Mouse (Mus musculus) urinary bladder, postnatal 36 days (tissue): ENCODE results near the gene Nle1.
A peak's percentile ranks its signal among the peaks of the same experiment; 100 is the strongest.

Source experiments
- DNase-seq, 2 experiments: peaks; one replicate each; pipeline ENCODE4 v3.0.0; 2022; ENCODE audit warnings: low spot score in 2 of 2, mixed read lengths in 1 of 2

The Nle1 gene

DNA sequence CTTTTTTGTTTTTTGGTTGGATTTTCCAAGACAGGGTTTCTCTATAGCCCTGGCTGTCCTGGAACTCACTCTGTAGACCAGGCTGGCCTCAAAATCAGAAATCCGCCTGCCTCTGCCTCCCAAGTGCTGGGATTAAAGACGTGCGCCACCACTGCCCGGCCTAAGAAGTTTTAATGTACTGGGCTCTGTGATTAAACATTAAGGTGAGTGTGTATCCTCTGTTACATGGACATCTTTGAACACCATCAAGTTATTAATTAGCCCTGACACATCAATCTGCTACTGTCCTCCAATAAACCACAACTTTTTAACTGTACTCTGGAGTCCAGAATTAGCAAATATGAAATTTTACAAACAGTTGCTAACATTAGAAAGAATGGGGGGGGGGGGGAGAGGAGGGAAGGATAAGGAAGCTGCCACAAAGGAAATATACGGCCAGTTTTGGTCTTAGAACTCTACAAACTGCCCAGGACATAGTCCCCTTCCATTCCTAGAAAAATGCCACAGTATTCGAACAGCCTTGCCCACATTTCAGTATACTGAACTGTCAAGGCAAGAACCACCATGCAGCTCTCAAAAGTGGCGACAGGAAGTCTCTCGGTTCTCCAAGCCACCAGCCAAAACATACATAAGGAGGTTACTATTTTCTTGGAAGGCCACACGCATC, 38.6 kb downstream of the Nle1 start:
- DNase-seq, result no peak

DNA sequence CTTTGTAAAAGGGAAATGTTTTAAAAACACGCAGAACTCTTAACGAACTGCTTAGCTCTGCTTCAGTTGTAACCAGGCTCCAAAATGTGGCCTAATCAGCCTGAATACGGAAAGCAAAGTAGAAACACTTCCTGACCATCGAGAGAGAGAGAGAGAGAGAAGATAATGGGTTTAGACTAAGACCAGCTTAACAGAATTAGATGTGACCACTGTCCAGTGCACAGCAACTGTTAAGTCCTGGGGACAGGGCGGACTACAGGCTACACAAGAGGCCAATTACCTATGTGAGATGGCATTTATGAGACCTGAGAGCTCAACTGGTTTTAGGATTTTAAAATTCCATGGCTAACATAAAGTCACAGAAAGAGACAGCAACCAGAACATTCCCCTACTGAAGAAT, 40.3 kb downstream of the Nle1 start:
- DNase-seq, result no peak

DNA sequence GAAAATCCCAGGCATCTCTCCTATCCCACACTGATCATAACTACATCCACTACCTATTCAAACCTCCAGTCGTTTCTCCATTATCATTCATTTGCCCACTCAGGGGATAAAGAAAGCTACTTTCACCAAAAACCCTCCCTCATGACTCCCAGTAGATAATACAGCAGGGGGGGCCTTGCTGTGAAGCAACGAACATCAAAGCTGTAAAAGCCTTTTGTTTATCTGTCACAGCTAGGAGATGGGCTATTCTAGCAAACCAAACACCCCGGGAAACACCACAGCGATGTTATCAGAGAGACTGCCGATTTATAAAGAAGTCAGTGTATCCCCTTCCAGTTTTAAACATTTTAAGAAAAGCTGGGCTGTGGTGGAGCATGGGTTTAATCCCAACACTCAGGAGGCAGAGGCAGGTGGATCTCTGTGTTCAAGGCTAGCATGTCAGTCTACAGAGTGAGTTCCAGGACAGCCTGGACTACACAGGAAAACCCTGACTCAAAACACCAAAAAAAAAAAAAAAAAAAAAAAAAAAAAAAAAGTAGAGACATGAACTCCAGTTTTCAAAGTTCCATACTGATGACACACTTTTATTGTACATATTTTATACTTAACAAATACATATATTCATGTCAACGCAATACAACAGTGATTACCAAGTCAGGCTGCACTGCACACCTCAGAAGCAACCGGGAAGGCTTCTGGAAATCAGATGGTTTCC, 41.2 kb downstream of the Nle1 start:
- no peak for DNase-seq

DNA sequence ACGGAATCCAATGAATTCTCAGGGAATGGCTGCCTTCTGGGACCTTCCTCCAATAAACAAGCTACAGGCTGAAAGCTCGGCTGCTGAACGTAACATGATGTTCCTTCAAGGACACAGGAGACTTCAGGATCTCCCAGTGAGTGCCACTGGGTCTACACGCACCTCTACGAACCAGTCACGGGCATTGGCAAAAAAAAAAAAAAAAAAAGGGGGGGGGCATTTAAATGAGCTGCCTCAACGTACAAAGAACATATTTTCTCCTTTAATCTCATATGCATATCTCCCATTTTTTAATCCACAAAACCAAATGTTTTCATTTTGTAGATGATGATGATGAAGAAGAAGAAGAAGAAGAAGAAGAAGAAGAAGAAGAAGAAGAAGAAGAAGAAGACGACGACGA, 42.3 kb downstream of the Nle1 start:
- DNase-seq, result no peak

DNA sequence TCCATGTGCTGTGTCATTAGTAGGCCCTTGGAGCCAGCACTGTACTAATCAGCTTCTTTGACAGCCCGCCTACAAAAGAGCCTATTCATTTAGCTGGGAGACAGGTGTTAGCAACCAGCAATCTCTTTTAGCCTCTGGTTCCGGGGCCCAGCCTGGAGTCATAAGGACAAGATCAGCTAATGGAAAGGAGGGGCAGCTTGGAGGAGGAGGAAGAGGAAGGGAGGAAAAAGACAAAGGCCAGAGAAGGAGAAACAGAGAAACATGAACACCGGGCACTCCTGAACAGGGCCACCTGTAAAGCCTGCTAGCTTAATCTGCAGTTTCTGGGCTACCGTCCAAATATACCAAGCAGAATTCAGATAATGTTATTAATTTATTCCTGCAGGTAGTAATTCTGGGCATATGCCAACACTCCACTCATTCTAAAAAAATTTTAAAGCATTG, 44.7 kb downstream of the Nle1 start:
- DNase-seq, result no peak

DNA sequence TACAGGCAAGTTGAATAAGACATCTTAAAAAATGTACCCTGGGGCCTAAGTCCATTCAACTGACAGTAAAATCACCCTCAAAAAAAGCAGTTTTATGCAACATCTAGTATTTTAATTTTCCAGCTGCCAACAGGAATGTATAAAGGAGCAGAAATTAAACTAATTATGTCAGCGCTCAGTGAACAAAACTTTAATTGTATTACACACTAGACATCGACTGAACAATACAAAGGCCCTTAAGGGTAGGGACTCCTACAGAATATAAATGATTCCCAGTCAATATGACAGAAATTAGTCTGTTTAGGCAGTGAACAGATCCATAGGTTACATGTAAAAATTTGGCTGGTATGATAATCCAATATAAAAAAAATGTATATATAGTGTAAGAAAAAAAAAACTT, 45.2 kb downstream of the Nle1 start:
- DNase-seq, result no peak

DNA sequence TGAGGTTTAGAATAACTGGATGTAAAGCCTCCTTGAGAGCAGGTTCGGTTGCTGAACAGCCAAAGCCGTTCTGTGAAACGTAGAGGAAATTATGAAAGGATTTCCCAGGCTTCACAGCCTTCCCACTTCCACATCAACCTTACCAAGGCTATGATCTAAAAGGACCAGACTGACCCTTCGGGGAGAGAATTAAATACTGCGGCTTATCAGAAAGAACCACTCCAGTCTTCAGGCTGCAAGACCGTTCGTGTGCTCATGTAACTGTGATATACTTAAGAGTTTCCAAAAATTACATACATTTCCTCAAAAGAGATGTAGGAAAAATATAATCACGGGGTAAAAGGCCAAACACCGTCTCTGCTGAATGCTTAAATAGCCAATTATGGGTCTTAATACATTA, 45.6 kb downstream of the Nle1 start:
- no peak for DNase-seq

DNA sequence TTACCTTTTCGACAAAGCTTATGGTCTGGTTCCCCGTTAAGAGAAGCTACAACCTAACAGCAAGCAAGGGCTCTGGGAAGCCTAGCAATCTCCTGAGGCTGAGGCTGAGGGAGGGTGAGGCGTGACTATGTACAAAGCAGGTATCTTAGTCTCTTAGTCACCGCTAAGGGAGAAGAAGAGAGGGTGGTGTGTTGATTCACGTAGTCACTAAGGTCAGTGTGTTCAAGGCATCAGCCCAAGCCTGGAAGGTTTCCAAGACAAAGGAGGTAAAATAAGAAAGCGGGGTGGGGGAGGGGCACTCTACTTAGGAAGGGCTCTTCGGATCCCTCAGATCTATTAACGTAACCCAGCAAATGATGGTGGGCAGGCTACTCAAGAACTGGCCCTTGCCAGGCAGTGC, 46.7 kb downstream of the Nle1 start:
- peak in 1 of 2 experiments; percentile 28 for DNase-seq

DNA sequence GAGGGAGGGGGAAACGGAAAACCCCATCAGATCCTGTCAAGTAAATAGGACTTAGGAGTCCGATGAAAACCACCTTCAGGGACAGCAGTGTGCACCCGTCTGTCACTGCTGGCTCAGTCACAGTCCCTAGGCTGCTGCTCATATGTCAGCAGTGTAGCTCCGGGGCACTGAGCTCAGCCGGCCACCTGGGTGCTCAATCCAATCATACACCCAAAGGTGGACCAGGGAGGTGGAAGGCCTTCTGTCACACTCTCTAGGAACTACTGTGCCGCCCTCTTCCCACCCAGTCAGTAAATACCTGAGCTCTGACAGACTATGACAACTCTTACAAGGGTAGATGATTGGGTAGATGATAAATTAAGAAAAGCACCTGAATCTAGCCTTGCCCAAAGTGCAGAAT, 47.5 kb downstream of the Nle1 start:
- no peak for DNase-seq

DNA sequence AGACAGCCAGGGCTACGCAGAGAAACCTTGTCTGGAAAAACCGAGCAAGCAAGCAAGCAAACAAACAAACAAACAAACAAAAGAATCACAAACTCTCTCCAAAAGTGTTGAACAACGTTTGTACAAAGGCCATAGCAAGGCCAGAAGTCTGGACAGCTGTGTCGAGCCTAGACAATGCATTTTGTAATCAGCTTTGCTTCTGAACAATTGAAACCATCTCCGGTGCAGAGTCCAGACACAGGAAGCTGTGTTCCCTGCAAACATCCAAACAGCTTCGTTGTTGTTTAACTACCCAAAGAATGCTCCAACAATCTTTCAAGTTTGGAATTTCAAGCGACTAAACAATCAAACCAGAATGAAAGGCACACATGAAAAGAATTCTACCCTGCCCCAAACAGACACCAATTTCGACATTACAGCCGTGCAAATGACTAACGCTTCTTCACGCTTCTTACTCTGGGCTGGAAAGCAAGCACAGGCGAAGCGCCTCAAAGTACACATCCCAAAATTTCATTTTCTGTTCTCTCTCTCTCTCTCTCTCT, 50.8 kb downstream of the Nle1 start:
- DNase-seq, result no peak

DNA sequence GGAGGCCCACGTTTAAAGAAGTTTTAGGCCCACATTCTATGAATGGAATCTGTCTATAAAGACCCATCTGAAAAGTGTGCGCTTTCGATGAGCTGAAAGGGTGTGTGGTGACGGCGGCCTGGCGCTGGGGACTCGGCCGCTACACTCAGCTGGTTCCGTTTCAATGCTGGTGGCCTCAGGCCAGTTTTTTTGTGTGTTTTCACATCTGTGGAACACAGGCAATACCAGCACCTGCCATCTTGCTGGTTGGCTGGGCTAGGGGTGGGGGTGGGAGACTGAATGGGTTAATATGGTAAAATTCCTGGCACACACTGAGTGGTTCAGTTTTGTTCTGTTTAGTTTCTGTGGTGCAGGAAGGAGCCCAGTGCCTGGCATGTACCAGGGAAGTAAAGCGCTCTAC, 52.2 kb downstream of the Nle1 start:
- no peak for DNase-seq

DNA sequence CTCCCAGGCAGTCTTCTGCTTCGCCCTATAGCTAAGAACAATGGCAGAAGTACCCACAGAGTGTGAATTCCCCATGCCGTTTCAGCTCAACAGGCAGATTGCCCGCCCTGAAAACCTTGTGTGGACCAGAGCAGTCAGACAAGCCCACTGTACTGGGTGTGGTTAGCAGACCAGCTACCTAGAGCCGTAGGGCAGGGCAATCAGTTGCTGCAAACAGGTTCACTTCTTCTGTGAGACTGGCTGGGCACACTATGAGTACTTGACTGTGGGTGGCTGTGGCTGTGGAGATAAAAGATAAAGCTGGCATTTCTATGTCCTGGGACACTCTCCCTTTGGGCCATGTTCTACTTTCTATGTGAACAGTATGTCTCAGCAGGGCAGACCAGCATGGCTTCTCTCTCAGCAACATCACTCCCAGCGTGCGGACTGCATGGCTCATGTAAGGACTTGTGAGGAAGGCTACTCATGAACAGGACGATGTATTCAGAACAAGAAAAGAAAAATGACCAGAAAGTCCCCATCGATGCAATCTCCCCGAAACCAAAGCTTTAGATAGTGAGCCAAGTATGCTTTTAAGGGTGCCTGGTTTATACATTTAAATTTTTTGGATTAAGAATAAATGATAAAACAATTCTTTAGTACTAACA, 52.8 kb downstream of the Nle1 start:
- no peak for DNase-seq

DNA sequence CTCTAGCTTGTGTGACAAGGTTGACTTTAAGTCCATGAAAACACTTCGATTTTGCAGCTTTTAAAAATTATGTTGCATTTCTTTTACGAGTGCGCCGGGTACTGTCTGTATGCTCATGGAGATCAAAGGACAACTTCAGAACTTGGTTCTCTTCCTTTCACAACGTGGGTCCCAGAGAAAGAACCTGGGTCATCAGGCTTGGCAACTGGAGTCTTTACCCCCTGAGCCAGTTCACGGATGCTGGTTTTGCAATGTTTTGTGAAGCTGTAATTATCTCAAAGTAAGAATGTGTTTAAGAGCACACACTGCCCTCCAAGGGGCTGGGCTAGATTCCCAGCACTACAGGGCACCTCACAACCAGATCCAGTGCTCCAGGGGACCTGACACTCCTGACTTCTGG, 54.1 kb downstream of the Nle1 start:
- no peak for DNase-seq

DNA sequence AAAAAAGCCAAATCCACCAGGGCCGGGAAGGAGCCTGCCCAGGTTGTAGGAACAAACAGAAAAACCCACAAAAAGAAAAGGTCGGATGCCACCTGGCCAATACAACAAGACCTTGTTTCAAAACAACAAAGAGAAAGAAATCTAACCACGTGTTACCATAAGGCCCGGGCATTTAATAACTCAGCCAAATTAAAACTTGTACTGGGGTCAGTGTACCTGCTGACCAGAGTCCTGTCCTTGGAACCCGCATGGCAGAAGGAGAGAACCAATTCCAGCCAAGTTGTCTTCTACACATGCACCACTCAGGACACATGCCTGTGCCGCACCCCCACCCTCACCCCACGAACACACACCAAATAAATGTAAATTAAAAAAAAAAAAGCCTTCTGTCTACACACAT, 55.3 kb downstream of the Nle1 start:
- no peak for DNase-seq

DNA sequence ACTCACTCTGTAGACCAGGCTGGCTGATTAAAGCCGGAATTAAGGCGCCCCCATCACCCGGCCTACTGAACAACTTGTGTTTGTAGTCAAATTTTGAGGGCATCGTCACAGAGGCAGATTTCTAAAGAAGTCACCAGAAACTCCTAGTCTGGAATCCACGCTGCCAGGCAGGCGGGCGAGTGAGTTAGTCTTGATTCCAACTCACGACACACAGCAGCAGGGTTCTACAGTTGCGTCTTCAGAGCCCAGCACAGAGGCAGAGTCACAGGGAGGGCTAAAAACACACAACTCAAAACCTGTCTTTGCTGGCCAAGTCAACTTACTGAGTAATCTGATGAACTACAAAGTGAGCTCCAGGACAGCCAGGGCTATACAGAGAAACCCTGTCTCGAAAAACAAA, 55.7 kb downstream of the Nle1 start:
- DNase-seq, result no peak

DNA sequence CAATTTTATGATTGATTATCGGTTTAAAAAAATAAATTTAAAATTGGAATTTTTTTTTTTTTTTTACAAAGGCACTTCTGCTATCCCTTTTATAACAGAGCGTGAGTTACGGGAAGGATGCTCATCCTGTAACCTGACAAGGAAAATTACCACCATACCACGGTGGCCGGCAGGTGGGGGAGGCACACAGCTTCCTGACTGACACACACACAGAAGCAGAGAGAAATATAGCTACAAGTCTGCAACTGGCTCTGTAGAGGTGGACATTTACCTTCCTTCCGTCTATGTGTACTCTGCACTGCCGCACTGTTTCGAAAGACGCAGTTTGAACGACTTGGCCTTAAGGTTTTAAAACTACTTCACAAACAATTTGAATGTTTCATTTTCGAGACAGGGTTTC, 56.1 kb downstream of the Nle1 start:
- DNase-seq, result no peak
